Mouse (Mus musculus): ENCODE measurements around the gene Stk11.

The Stk11 gene

GRCm38 (mm10) chr10:80115944-80116335 is 337 bp downstream of the Stk11 start:
- H3K4me3 ChIP-seq (replicated peaks; ENCODE audit: low read length) = peak overlapping the region; percentile 100
- peaks cover 45% of the 10 kb centered on the region for H3K36me3 ChIP-seq (ENCODE audit: insufficient read depth, low read length)
- no peaks in the 10 kb centered on the region for H3K27me3 ChIP-seq (ENCODE audit: insufficient read depth, low read length)
- H3K4me1 ChIP-seq (replicated peaks; ENCODE audit: low read depth, low read length) = peaks cover 61% of the 10 kb centered on the region
- H3K9me3 ChIP-seq (ENCODE audit: low read length) = no peaks in the 10 kb centered on the region
- TF ChIP-seq NANOG (IDR thresholded peaks at IDR 0.05; ENCODE audit: borderline replicate concordance, low read length) = no peak
- no peak for TF ChIP-seq POU5F1 (IDR thresholded peaks at IDR 0.05; ENCODE audit: borderline replicate concordance, low read length)
- TF ChIP-seq CTCF (conservative IDR thresholded peaks at IDR 0.05; ENCODE audit: low read length) = no peak

GRCm38 (mm10) chr10:80116563-80116926 is 942 bp downstream of the Stk11 start:
- TF ChIP-seq POU5F1 (IDR thresholded peaks at IDR 0.05; ENCODE audit: borderline replicate concordance, low read length) (no peak), NANOG (IDR thresholded peaks at IDR 0.05; ENCODE audit: borderline replicate concordance, low read length) (no peak), CTCF (conservative IDR thresholded peaks at IDR 0.05; ENCODE audit: low read length) (no peak)
- Histone ChIP-seq H3K9me3 (ENCODE audit: low read length) (no peaks in the 10 kb centered on the region), H3K4me1 (replicated peaks; ENCODE audit: low read depth, low read length) (peaks cover 62% of the 10 kb centered on the region), H3K27me3 (ENCODE audit: insufficient read depth, low read length) (no peaks in the 10 kb centered on the region), H3K36me3 (ENCODE audit: insufficient read depth, low read length) (peaks cover 51% of the 10 kb centered on the region), H3K4me3 (replicated peaks; ENCODE audit: low read length) (peak overlapping the region; percentile 100)

GRCm38 (mm10) chr10:80116927-80117691 is 1.5 kb downstream of the Stk11 start:
- Histone ChIP-seq H3K9me3 (ENCODE audit: low read length) (no peaks in the 10 kb centered on the region), H3K4me1 (replicated peaks; ENCODE audit: low read depth, low read length) (peaks cover 67% of the 10 kb centered on the region), H3K4me3 (replicated peaks; ENCODE audit: low read length) (peak overlapping the region; percentile 100), H3K27me3 (ENCODE audit: insufficient read depth, low read length) (no peaks in the 10 kb centered on the region), H3K36me3 (ENCODE audit: insufficient read depth, low read length) (peaks cover 56% of the 10 kb centered on the region)
- TF ChIP-seq NANOG (IDR thresholded peaks at IDR 0.05; ENCODE audit: borderline replicate concordance, low read length) (no peak), POU5F1 (IDR thresholded peaks at IDR 0.05; ENCODE audit: borderline replicate concordance, low read length) (no peak), CTCF (conservative IDR thresholded peaks at IDR 0.05; ENCODE audit: low read length) (no peak)

GRCm38 (mm10) chr10:80117736-80118135 is 2.1 kb downstream of the Stk11 start:
- Histone ChIP-seq H3K9me3 (ENCODE audit: low read length) (no peaks in the 10 kb centered on the region), H3K27me3 (ENCODE audit: insufficient read depth, low read length) (no peaks in the 10 kb centered on the region), H3K4me1 (replicated peaks; ENCODE audit: low read depth, low read length) (peaks cover 72% of the 10 kb centered on the region), H3K36me3 (ENCODE audit: insufficient read depth, low read length) (peaks cover 62% of the 10 kb centered on the region), H3K4me3 (replicated peaks; ENCODE audit: low read length) (peak overlapping the region; percentile 100)
- TF ChIP-seq CTCF (conservative IDR thresholded peaks at IDR 0.05; ENCODE audit: low read length) = no peak
- TF ChIP-seq NANOG (IDR thresholded peaks at IDR 0.05; ENCODE audit: borderline replicate concordance, low read length) = no peak
- no peak for TF ChIP-seq POU5F1 (IDR thresholded peaks at IDR 0.05; ENCODE audit: borderline replicate concordance, low read length)

- TF ChIP-seq POU5F1 (IDR thresholded peaks at IDR 0.05; ENCODE audit: borderline replicate concordance, low read length) (no peak), CTCF (conservative IDR thresholded peaks at IDR 0.05; ENCODE audit: low read length) (no peak), NANOG (IDR thresholded peaks at IDR 0.05; ENCODE audit: borderline replicate concordance, low read length) (no peak)
- H3K36me3 ChIP-seq (ENCODE audit: insufficient read depth, low read length) = peaks cover 70% of the 10 kb centered on the region
- peaks cover 76% of the 10 kb centered on the region for H3K4me1 ChIP-seq (replicated peaks; ENCODE audit: low read depth, low read length)
- no peaks in the 10 kb centered on the region for H3K9me3 ChIP-seq (ENCODE audit: low read length)
- peak overlapping the region; percentile 100 for H3K4me3 ChIP-seq (replicated peaks; ENCODE audit: low read length)
- no peaks in the 10 kb centered on the region for H3K27me3 ChIP-seq (ENCODE audit: insufficient read depth, low read length)
Observed at GRCm38 (mm10) chr10:80118552-80118951, 2.9 kb downstream of the Stk11 start.

- no peaks in the 10 kb centered on the region for H3K9me3 ChIP-seq (ENCODE audit: low read length)
- peaks cover 82% of the 10 kb centered on the region for H3K4me1 ChIP-seq (replicated peaks; ENCODE audit: low read depth, low read length)
- peaks cover 86% of the 10 kb centered on the region for H3K36me3 ChIP-seq (ENCODE audit: insufficient read depth, low read length)
- TF ChIP-seq NANOG (IDR thresholded peaks at IDR 0.05; ENCODE audit: borderline replicate concordance, low read length) (no peak), POU5F1 (IDR thresholded peaks at IDR 0.05; ENCODE audit: borderline replicate concordance, low read length) (no peak), CTCF (conservative IDR thresholded peaks at IDR 0.05; ENCODE audit: low read length) (no peak)
- 0 out of 2 replicates have a peak overlapping the region, but pooled peaks have one; percentile 13 for H3K4me3 ChIP-seq (replicated peaks; ENCODE audit: low read length)
- no peaks in the 10 kb centered on the region for H3K27me3 ChIP-seq (ENCODE audit: insufficient read depth, low read length)
Observed at GRCm38 (mm10) chr10:80120146-80120545, 4.5 kb downstream of the Stk11 start.

GRCm38 (mm10) chr10:80121639-80122038 is 6.0 kb downstream of the Stk11 start:
- Histone ChIP-seq H3K9me3 (ENCODE audit: low read length) (no peaks in the 10 kb centered on the region), H3K4me1 (replicated peaks; ENCODE audit: low read depth, low read length) (peaks cover 96% of the 10 kb centered on the region), H3K4me3 (replicated peaks; ENCODE audit: low read length) (no peak overlapping the region), H3K36me3 (ENCODE audit: insufficient read depth, low read length) (peaks cover 99% of the 10 kb centered on the region), H3K27me3 (ENCODE audit: insufficient read depth, low read length) (no peaks in the 10 kb centered on the region)
- no peak for TF ChIP-seq NANOG (IDR thresholded peaks at IDR 0.05; ENCODE audit: borderline replicate concordance, low read length)
- TF ChIP-seq CTCF (conservative IDR thresholded peaks at IDR 0.05; ENCODE audit: low read length) = no peak
- TF ChIP-seq POU5F1 (IDR thresholded peaks at IDR 0.05; ENCODE audit: borderline replicate concordance, low read length) = no peak

- Histone ChIP-seq H3K27me3 (ENCODE audit: insufficient read depth, low read length) (no peaks in the 10 kb centered on the region), H3K4me3 (replicated peaks; ENCODE audit: low read length) (no peak overlapping the region), H3K4me1 (replicated peaks; ENCODE audit: low read depth, low read length) (peaks cover 93% of the 10 kb centered on the region), H3K9me3 (ENCODE audit: low read length) (no peaks in the 10 kb centered on the region), H3K36me3 (ENCODE audit: insufficient read depth, low read length) (peaks cover 98% of the 10 kb centered on the region)
- no peak for TF ChIP-seq CTCF (conservative IDR thresholded peaks at IDR 0.05; ENCODE audit: low read length)
- no peak for TF ChIP-seq NANOG (IDR thresholded peaks at IDR 0.05; ENCODE audit: borderline replicate concordance, low read length)
- no peak for TF ChIP-seq POU5F1 (IDR thresholded peaks at IDR 0.05; ENCODE audit: borderline replicate concordance, low read length)
Observed at GRCm38 (mm10) chr10:80123932-80124562, 8.4 kb downstream of the Stk11 start.

Data from E14TG2a.4 (cell line).